ENCODE assay signal across 28 mouse cellular contexts in genomic region chr13:4123146-4123545, GRCm38 (mm10). TPM values are rescaled to one million over a fixed set of nuclear protein-coding genes. Genes with fewer than 3 reads are reported as not detected.
DNase-seq lines count a peak whose midpoint lies in the region; ATAC-seq and TF ChIP-seq lines count a peak whose summit lies in the region.
"Had no signal": no experiment of that assay in that cellular context is flagged by ENCODE, and none has a peak within 500 bp of the region (broad histone marks: within the 10 kb centered on the region; RNA-seq: fewer than 3 reads in every experiment).

No protein-coding gene starts in this region.

- H3K4me3 ChIP-seq in kidney, adult 2 months (ENCODE audit: insufficient read depth, low read depth, low read length): no peak overlapping the region
- no peak overlapping the region for H3K4me3 ChIP-seq in kidney, embryonic 16.5 days (ENCODE audit: low read length)
- H3K4me3 ChIP-seq: embryonic facial prominence, embryonic 10.5 days; embryonic facial prominence, embryonic 15.5 days; forebrain, embryonic 12.5 days; limb, embryonic 13.5 days; midbrain, embryonic 15.5 days had no signal

- no peak overlapping the region for H3K9ac ChIP-seq in kidney, embryonic 16.5 days (replicated peaks; ENCODE audit: low read length)
- H3K9ac ChIP-seq: embryonic facial prominence, embryonic 15.5 days; forebrain, embryonic 12.5 days; hindbrain, embryonic 14.5 days; limb, embryonic 13.5 days; midbrain, embryonic 15.5 days had no signal

- 0 out of 2 replicates have a peak, but pooled peaks cover 3% of the 10 kb centered on the region for H3K4me1 ChIP-seq in kidney, adult 2 months (ENCODE audit: control insufficient read depth, insufficient read depth, low read length)
- H3K4me1 ChIP-seq in kidney, embryonic 16.5 days (ENCODE audit: insufficient read depth, low read length): no peaks in the 10 kb centered on the region
- H3K4me1 ChIP-seq: embryonic facial prominence, embryonic 10.5 days; embryonic facial prominence, embryonic 15.5 days; forebrain, embryonic 12.5 days; limb, embryonic 13.5 days; midbrain, embryonic 15.5 days had no signal

- no peak for TF ChIP-seq POLR2A in kidney, adult 2 months (IDR thresholded peaks at IDR 0.05; ENCODE audit: low read depth, low read length)

- H3K27me3 ChIP-seq in kidney, adult 2 months (replicated peaks; ENCODE audit: control insufficient read depth, insufficient read depth, low read length): no peaks in the 10 kb centered on the region
- H3K27me3 ChIP-seq in kidney, embryonic 16.5 days (ENCODE audit: insufficient read depth, low read length): no peaks in the 10 kb centered on the region
- H3K27me3 ChIP-seq: embryonic facial prominence, embryonic 15.5 days; forebrain, embryonic 12.5 days; limb, embryonic 13.5 days; midbrain, embryonic 15.5 days had no signal

- no peak overlapping the region for H3K27ac ChIP-seq in kidney, adult 2 months (ENCODE audit: insufficient read depth, low read depth, low read length)
- no peak overlapping the region for H3K27ac ChIP-seq in kidney, embryonic 16.5 days (ENCODE audit: low read length)
- H3K27ac ChIP-seq: embryonic facial prominence, embryonic 10.5 days; embryonic facial prominence, embryonic 15.5 days; forebrain, embryonic 12.5 days; hindbrain, embryonic 14.5 days; limb, embryonic 13.5 days; midbrain, embryonic 15.5 days had no signal

- no peak for ATAC-seq in kidney, embryonic 16.5 days (ENCODE audit: low FRiP score, low TSS enrichment)
- ATAC-seq: activated CD4-positive, CD25-positive, alpha-beta regulatory T cell, adult 4 months; inflammation-experienced regulatory T-cells, adult 6 months; midbrain, embryonic 15.5 days had no signal

- intact Hi-C loops in heart, postnatal 25 days (cut with DNase I): no loop called here
- intact Hi-C loops in left cerebral cortex, postnatal 4 days (cut with DNase I): no loop called here

- no peaks in the 10 kb centered on the region for H3K36me3 ChIP-seq in kidney, adult 2 months (ENCODE audit: control insufficient read depth, insufficient read depth, low read length)
- H3K36me3 ChIP-seq in kidney, embryonic 16.5 days (ENCODE audit: insufficient read depth, low read length): no peaks in the 10 kb centered on the region
- H3K36me3 ChIP-seq: embryonic facial prominence, embryonic 10.5 days; embryonic facial prominence, embryonic 15.5 days; forebrain, embryonic 12.5 days; limb, embryonic 13.5 days; midbrain, embryonic 15.5 days had no signal

- DNase-seq in heart, adult 18-20 months: peak; percentile 11 to 18
- no peak for DNase-seq in heart, postnatal 25 days (ENCODE audit: low spot score)
- DNase-seq in kidney, adult 2 months: peak; percentile 60
- peak; percentile 6 for DNase-seq in left cerebral cortex, postnatal 4 days
- no peak for DNase-seq in left cerebral cortex, adult 9 months (ENCODE audit: low spot score in 2 of 2)
- DNase-seq in kidney, postnatal 14 days: peak; percentile 32
- no peak for DNase-seq in ovary, postnatal 14 days (ENCODE audit: low spot score)
- DNase-seq: adrenal gland, adult 2 months; B cell, adult 2 months; cerebellum, adult 11 months; gastrocnemius, postnatal 14 days; right cerebral cortex, adult 18-20 months; spleen, adult 18-20 months; thymus, postnatal 14 days had no signal

- WGBS in kidney, adult 2 months: 41% methylated on average over 7 of the region's 7 CpGs
- 57% methylated on average over 7 of the region's 7 CpGs for WGBS in kidney, embryonic 16.5 days

- TF ChIP-seq CTCF in kidney, adult 2 months (conservative IDR thresholded peaks at IDR 0.05; ENCODE audit: insufficient read depth, insufficient read length, low read depth, low read length): no peak

- H3K4me2 ChIP-seq in kidney, embryonic 16.5 days (replicated peaks; ENCODE audit: low read depth, low read length): no peak overlapping the region
- H3K4me2 ChIP-seq: embryonic facial prominence, embryonic 15.5 days; forebrain, embryonic 12.5 days; hindbrain, embryonic 14.5 days; limb, embryonic 13.5 days; liver, embryonic 11.5 days; midbrain, embryonic 15.5 days had no signal

- peaks cover 7% of the 10 kb centered on the region; the same call in 1 of the 2 replicates for H3K9me3 ChIP-seq in kidney, embryonic 16.5 days (ENCODE audit: low read length)
- H3K9me3 ChIP-seq: embryonic facial prominence, embryonic 15.5 days; forebrain, embryonic 12.5 days; midbrain, embryonic 15.5 days had no signal

RNA-seq across cellular contexts. Expression of gene Akr1c18, which starts 27.3 kb away (rescaled TPM):
- total RNA-seq in heart, adult 18-20 months (2021): under 1 TPM in 1 of 2 experiments, not detected in 1; 0.51 TPM
- total RNA-seq in heart, postnatal 25 days (2021): not detected
- polyA plus RNA-seq in kidney, adult 2 months (2012; rRNA removed): 36.6 and 44.6 TPM in 2 replicates
- 2.1 and 2.4 TPM in 2 replicates for polyA plus RNA-seq in kidney, embryonic 16.5 days (2015; fragmentation: Nextera tagmentation; extraction: Ambion mirVana)
- under 1 TPM in 1 of 2 experiments, not detected in 1; 0.58 TPM for total RNA-seq in left cerebral cortex, postnatal 4 days (2021)
- total RNA-seq: granulocyte monocyte progenitor cell, adult 5-6 weeks; heart, postnatal 36 days; neutrophil, adult 5-6 weeks had no signal
- polyA plus RNA-seq: embryonic facial prominence, embryonic 10.5 days; forebrain, embryonic 12.5 days; hindbrain, embryonic 14.5 days; limb, embryonic 13.5 days; midbrain, embryonic 15.5 days; neural tube, embryonic 11.5 days had no signal

Comparison
In these comparisons a context has a peak if more than half of its experiments do, and no peak if none do; other contexts are left out.
1. DNase-seq: peak in heart, adult 18-20 months (2 of 2), kidney, adult 2 months (single experiment), left cerebral cortex, postnatal 4 days (single experiment) and kidney, postnatal 14 days (single experiment); none in heart, postnatal 25 days (single experiment), left cerebral cortex, adult 9 months (0 of 2) and ovary, postnatal 14 days (single experiment).